Mouse (Mus musculus): Measurements from ENCODE around the gene Rhbdd1. TPM values are rescaled to one million over a fixed set of nuclear protein-coding genes. Genes with fewer than 3 reads are reported as not detected.

Rhbdd1 gene
- 10 to 100 TPM; 13.5 to 18.1 TPM for polyA plus RNA-seq (2017; shearing (Covaris generic))

GRCm38 (mm10) chr1:82316111-82316745 is at the start of gene Rhbdd1:
TSS of gene Rhbdd1 (plus strand) at chr1:82316452.
- peak; percentile 97 for ATAC-seq

- no peak for ATAC-seq
Measured at GRCm38 (mm10) chr1:82267547-82267946, 48.7 kb upstream of the Rhbdd1 start.

- no peak for ATAC-seq
Measured at GRCm38 (mm10) chr1:82272231-82272630, 44.0 kb upstream of the Rhbdd1 start.

GRCm38 (mm10) chr1:82273529-82273928 is 42.7 kb upstream of the Rhbdd1 start:
- ATAC-seq = no peak

GRCm38 (mm10) chr1:82274361-82274760 is 41.9 kb upstream of the Rhbdd1 start:
- no peak for ATAC-seq

- no peak for ATAC-seq
Measured at GRCm38 (mm10) chr1:82279768-82280167, 36.5 kb upstream of the Rhbdd1 start.

- ATAC-seq = no peak
Measured at GRCm38 (mm10) chr1:82281823-82282222, 34.4 kb upstream of the Rhbdd1 start.

- peak; percentile 87 for ATAC-seq
Measured at GRCm38 (mm10) chr1:82282992-82283611, 33.1 kb upstream of the Rhbdd1 start.

- ATAC-seq = no peak
Measured at GRCm38 (mm10) chr1:82283901-82284301, 32.4 kb upstream of the Rhbdd1 start.

GRCm38 (mm10) chr1:82284403-82284802 is 31.8 kb upstream of the Rhbdd1 start:
- no peak for ATAC-seq

GRCm38 (mm10) chr1:82285461-82286189 is 30.6 kb upstream of the Rhbdd1 start:
- no peak for ATAC-seq

GRCm38 (mm10) chr1:82286190-82287051 is 29.8 kb upstream of the Rhbdd1 start:
- ATAC-seq = no peak

GRCm38 (mm10) chr1:82287052-82287775 is 29.0 kb upstream of the Rhbdd1 start:
- ATAC-seq = no peak

GRCm38 (mm10) chr1:82287776-82288325 is 28.4 kb upstream of the Rhbdd1 start:
- ATAC-seq = no peak

GRCm38 (mm10) chr1:82288421-82288990 is 27.7 kb upstream of the Rhbdd1 start:
- no peak for ATAC-seq

GRCm38 (mm10) chr1:82289116-82289989 is 26.9 kb upstream of the Rhbdd1 start:
- no peak for ATAC-seq

- no peak for ATAC-seq
Measured at GRCm38 (mm10) chr1:82289990-82290681, 26.1 kb upstream of the Rhbdd1 start.

- no peak for ATAC-seq
Measured at GRCm38 (mm10) chr1:82290723-82291150, 25.5 kb upstream of the Rhbdd1 start.

GRCm38 (mm10) chr1:82291151-82291797 is 25.0 kb upstream of the Rhbdd1 start, which contains the start of gene Irs1:
TSS of gene Irs1 (minus strand) at chr1:82291416.
- ATAC-seq = no peak
